Mouse (Mus musculus): Measurements from ENCODE around the gene Zfp217.

The Zfp217 gene

DNA sequence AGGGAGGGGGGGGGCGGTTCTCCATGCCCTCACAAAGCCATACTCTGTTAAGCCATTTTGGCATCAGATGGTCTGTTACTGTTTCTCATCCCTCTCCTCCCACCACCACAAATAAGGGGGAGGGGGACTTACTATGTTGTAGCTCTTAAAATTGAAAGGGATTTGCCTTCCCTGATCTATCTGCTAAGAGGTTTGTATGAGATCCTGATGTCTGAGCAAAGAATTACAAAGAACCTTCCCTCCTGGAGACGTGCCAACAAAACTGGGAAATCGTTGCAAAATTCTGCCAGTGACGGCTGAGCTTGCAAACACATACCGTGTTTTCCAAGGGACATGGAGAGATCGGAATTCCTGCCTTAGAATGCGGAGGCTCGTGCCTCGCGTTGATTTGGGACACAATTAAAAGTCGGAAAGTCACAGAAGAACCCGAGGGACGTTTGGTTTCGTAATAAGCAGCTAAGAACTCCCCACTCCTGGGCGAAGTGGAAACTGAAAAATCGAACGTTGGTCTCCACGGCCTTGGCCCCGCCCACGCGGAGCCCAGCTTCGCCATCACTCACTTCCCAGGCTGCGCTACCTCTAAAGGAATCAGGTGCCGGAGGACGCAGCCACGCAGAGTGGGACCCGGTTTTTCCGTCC, 14.7 kb downstream of the Zfp217 start:
- DNase-seq (ENCODE audit: low read depth): peak; percentile 91

DNA sequence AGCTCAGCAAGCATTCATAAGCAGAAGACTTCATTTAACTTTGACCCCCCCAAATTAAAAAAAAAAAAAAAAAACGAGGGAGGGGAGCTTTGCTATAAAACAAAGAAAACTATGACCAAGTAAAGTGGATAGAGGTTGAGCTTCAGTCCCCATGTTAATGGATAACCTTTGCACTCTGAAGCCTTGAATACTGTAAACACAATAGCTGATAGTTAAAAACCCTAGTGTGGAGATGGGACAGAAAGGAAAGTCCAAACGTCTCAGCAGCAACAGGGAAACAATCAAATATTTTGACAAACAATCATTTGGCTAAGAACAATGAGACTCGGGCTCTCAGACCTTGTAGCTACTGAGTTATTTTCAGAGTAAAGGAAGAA, 15.2 kb downstream of the Zfp217 start:
- no peak for DNase-seq (ENCODE audit: low read depth)

DNA sequence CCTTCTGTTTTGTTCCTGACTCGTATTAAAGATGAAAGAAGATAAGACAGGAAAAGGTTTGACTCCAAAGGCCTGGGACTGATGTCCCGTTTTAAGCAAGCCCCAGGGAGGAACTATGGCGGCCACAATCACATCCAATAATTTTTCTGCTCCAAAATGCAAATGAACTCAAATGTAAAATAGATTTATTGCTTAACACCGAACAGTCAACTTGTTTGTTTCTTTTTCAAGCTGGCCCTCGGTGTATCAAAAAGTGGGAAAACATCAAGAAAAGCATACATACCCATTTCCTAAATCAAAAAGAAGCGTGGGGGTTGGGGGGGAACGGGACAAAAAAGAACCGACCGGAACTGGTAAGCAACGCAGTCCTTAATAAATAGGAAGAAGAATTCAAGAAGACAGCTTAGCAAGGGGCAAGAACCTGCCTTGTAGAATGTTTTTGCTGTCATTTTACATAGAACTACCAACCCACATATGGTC, 15.9 kb downstream of the Zfp217 start:
- DNase-seq (ENCODE audit: low read depth): peak; percentile 89

DNA sequence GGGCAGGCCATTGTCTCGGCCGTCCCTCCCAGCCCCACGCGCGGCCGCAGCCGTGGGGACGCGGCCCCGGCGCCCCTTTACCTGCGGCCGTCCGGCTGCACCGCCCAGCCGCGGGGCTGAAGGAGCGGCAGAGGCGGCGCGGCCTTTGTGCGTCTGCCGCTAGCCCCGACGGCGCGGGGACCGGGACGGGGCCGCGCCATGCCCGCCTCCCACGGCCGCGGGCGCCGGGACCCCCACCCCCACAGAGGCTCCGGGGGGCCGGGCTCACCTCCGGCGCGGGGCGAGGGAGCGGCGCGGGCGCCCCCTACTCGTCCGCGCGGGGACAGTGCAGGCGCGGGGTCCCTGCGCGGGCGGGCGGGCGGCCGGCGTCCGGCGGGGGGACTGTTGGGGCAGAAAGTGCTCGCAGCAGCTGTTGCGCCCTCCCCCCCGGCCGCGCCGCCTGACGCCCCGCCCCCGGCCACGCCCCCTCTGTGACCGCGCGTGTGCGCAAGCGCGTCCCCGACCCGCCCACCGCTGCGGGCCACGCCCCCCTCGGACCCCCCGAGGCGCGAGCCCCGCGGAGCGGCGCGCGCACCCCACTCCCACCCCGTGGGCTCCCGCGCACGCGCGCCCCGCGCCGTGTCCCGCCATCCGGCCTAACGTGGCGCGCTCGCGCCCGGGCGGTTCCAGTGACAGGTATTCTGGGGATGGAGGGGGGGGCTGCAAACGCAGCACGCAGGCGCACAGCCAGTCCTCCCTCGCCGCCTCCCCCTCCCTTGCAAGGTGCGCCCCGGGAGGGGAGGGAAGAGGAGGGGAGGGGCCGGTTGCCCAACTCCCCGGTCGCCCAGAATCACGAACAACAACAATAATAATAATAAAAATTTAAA, 16.9 kb downstream of the Zfp217 start:
- DNase-seq (ENCODE audit: low read depth): peak; percentile 95

DNA sequence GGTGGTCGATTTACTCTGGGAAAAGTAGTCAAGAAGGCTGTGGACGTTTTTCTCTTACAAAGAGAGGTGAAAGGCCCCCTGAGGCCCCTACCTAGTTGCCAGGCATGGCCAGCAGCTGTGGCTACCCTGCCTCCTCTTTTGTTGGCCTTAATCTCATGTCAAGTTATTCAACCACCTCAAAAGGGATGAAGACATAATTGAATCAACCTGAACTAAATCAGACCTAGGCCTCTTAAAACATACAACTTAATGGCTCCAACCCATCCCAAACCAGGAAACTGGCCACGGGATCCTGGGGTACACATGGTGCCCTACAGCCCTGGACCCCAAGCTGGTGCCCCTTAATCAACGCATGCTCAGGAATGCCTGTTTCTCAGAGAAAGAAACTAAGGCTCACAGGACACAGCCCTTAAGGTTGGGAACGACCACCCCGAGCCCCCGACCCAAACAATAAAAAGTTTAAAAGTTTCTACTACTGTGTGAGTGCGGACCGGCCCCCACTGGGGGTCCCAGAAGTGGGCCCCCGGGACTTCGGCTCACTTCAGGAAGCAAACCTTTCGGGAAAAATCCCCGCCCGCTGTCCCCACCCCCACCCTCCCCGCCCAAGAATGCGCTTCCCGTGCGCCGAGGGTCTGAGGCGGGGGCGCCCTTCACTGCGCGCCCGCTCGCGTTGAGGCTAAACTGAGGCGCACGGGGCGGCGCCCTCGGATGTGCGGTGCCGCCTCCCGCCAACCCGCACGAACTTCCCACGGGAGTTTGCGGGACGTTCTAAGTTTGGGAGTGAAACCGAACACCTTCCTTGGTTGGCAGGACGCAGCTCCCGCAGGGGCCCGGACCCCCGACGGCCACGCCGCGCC, 17.8 kb downstream of the Zfp217 start:
- DNase-seq (ENCODE audit: low read depth): peak; percentile 46

DNA sequence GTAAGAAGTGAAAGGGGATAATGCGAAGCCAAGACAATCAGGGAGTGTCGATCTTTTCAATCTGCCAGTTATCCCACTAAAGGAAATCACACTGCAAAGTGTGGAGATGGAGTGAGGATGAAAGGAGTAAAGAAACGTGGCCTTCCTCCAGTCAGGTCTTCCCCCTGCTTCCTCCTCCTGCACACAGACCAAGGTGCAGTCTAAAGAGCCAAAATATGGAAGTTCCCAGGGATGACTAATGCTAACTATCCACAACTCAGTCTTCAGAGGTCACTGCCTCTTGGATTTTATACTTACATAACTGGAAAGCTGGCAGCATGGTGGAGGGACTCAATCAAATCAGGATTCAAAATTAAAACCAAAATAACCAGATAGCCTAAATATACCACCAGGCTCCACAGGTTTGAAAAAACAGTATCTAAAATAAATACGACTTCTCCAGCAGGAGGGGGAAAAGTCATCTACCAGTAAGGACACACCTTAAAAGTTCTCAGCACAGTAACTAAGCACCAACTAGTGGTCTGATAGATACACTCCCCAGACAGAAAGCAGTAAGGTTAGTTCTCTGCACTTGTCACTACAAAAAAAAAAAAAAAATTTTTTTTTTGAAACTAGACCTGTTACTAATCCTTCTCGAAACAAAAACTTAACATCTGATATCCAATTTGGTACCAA, 18.5 kb downstream of the Zfp217 start:
- peak; percentile 69 for DNase-seq (ENCODE audit: low read depth)

DNA sequence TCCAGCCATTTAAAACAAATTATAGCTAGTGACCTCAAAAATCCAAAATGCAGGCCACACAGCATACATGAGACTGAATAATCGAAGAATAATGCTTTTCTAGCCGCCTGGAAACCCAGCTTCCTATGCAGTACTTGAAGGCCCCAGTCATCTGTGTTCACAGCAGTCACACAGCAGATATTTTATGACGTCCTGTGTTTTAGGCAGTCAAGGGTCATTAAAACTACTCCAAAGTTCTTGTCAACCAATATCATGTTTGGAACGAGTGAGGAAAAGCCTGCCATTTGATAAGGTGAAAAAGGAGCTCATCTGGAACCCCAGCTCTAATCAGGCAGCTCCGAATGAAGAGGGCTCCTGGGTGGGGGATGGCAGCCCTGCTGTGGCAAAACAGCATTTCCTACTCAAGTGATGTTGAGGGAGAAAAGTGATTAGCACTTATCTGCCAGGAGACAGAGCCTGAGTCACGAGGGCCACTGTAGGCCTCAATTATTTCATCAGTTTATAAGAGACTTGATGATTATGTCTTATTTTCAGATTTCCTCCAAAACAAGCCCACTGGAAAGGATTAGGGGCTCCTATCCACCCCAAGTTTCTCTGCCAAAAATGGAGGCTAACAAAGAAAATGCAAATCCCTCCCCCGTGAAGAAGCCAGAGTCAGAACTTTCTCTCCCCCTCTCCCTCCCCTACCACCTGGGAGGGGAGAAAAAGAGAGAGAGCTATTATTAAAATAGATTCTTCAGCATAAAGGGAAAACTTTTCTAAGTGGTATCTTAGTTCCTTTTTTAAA, 19.2 kb downstream of the Zfp217 start:
- peak; percentile 71 for DNase-seq (ENCODE audit: low read depth)

DNA sequence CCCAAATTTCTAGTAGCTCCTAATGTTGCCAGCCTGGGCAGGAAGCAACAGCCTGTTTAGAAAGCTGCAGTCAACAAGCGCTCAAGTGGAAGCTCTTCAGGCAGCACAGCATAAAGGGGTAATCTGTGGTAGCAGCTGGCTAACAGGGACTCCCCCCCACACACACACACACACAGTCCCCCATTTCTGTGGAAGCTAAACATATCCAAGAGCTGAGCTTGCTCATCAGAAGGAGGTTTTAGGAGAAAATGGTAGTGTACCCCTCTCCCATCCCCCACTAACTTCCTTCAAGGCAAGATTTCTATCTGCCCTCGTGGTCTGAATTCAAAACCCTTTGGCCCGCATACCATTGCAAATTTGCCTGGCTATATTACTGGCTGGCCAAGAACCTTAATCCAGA, 20.4 kb downstream of the Zfp217 start:
- DNase-seq (ENCODE audit: low read depth): peak; percentile 41

DNA sequence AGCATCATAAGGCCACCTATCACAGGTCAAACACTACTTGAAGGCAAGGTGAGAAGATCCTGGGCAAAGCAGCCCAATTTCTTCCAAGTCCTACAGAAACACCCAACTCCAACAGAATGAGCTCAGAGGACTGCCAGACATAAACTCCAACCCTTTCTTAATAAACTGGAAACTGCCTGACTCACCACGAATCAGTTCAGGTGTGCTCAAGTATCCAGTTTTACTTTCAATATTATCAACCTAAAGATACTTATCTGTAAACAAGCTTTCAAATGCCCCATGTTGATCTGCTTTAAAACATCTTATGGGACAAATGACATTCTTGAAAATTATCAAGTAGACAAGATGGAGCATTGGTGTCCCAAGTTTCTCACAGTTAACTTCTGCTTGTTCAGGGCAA, 21.6 kb downstream of the Zfp217 start:
- DNase-seq (ENCODE audit: low read depth): no peak

DNA sequence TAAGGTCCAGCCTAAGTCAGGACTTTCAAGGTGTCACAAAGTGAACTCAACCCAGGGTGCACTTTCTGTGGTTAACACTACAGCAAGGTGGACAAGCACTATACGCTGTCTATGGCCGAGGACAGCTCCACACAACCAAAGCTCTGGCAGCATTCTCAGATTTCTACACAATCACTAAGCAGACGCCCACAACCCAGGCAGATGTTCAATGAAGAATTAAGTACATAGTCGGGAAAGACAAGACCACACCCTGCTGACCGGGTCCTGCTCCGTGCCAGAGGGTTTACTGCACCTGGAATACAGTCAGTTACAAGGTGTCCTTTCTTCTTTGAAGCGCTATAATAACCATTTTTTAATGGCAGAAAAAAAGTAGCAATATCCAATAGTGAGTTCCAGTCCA, 25.7 kb downstream of the Zfp217 start:
- DNase-seq (ENCODE audit: low read depth): no peak

DNA sequence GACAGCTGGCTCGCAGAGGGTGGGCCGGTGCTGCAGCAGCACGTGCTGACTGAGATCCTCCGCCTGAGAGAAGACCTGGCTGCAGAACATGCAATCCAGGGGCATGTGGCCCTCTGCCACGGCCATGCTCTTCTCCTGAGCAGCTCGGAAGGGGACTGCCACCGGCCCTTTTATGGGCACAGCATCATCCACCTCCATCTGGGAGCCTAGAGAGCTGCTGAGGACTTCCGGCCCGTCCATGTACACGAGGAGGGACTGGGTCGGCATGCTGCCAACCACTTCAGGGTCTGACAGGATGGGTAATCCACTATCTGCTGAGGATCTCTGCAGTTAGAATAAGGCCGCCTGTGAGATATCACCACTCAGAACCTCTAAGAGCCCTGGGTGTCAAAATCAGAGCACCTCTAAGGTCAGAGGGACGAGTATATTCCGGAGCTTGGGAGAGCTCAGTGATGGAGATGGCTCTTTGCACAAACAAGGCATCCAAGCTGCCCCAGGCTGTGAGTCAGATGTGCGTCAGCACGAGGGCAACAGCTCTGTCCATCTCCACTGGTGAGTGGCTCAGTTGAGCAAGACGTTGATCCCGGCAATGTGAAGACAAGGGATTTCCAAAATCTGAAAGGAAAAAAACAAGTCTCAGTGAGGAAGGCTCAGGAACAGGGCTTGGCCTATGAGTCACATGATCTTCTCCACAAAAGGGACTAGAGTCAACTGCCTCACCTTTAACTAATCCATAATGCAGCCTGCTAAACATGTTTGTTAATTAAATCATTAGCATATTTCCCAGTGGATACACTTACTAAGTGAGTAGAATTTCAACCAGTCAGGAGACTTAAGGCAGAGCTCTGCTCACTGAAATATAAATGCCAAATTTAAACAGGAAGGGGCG, 27.5 kb downstream of the Zfp217 start:
- DNase-seq (ENCODE audit: low read depth): peak; percentile 33

DNA sequence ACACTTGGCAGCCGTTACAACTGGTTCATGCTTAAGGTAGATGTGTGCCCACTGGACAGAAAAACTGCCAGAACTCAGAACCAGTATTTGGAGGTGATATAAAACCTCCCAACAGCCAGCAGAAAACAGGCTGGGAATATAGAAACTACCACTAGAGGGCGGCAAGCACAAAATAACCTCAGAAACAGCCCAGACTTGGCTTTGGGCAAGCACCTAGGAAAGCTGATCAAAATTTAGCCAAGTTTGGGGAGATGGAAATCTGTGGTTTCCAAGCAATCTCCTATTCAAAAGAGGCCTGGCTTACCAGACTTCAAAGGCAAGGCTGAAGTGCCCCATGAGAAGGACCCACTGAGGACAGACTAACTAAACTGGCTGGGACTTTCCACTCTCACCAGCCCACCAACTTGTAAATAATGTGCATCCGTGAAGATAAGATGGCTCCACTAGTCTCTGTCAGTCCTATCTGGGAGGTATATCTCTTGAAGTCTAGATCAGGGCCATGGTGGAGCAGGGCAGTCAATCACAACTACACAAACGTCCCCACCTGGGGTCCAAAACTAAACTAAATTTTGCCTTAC, 31.1 kb downstream of the Zfp217 start:
- DNase-seq (ENCODE audit: low read depth): peak; percentile 76

DNA sequence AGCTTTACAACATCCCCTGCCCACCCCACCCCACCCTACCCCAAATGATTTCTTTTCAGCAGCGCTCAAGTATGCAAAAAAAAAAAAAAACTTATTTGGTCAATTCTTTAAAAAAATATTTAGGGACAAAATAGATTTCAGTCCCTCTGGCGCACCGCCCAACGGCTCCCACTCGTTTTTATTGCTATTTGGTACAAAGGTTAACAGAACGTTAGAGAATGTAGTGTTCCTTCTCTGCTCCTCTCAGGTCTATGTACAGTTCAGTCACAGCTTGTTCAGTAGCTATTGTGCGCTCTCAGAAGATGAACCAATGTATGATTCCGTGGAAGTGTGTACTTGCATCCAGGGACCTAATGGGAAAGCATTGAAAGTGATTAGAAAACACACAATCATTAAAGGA, 37.6 kb downstream of the Zfp217 start:
- no peak for DNase-seq (ENCODE audit: low read depth)

DNA sequence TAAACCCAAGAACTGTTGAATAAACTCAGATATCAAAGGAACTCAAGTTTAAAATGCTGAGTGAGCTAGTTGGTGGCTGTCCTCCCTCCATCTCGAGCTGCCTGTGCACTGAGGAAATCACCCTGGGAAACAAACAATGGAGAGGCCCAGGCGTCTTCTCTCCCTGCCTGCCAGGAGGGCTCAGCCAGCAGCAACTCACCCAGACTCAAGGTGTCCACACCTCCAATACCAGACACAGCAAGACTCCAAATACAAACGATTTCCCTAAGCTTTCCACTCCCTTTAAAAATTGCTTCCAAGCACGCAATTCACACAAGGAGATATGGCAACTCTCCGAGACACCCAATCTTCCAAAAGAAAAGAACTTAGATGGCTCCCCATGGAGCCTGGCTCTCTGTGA, 38.4 kb downstream of the Zfp217 start:
- no peak for DNase-seq (ENCODE audit: low read depth)

DNA sequence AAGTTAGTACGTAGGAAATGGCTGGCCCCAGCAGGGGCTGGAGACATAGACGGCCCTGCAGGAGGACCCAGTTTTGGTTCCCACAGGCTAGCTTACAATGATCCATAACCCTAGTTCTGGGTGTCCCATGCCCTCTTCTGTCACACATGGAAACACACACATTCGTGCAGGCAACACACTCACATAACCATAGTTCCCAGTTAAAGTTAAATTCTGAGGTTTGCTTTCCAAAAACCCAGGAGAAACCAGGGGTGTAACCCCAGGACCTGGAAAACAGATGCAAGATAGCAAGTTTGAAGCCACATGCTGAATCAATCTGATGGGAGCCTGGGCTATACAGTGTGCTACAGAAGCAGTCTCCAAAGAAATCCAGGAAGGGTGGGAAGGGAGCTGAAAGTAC, 40.1 kb downstream of the Zfp217 start:
- DNase-seq (ENCODE audit: low read depth): no peak

DNA sequence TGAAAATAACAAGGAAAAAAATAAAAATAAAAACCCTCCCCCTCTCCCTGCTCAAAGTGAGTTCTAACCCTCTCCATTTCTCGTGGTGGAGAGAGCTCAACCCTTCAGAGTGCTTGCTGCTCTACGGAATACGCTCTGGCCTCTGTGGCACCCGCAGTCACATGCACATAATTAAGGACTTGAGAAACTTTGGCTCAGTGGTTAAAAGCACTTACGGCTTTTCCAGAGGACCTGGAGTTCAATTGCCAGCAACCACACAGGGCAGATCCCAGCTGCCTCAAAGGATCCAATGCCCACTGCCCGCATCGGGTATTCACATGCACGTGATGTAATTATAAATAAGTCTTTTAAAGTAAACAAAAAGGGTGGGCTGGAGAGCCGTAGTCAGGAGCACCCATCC, 41.9 kb downstream of the Zfp217 start:
- DNase-seq (ENCODE audit: low read depth): no peak

DNA sequence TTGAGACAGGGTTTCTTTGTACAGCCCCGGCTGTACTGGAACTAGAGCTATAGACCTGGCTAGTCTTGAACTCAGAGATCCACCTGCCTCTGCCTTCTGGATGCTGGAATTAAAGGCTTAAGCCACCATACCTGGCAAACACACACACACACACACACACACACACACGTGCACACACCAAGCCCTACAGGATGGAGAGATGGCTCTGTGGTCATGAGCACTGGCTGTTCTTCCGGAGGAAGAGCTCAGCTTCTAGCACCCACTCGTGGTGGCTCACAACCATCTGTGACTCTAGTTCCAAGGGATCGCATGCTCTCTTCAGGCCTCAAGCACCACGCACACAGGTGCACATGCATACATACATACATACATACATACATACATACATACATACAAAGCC, 43.5 kb downstream of the Zfp217 start:
- DNase-seq (ENCODE audit: low read depth): no peak

DNA sequence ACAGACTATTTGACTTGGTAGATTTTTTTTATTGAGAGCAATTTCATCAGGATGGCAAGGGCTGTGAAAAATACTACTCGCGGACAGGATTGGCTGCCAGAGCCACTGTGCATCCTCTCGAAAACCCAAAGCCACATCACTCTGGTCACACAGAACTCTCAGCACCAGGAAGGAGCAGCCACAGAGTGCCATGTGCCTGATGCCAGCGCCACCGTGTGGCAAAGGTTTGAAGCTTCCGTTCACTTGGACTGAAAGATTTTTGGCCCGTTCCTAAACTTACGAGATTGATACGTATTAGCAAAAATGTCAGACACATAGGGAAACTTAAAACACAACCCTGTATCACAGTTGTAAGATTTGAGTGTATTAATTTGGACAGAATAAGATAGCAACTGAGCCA, 44.1 kb downstream of the Zfp217 start:
- peak; percentile 77 for DNase-seq (ENCODE audit: low read depth)

DNA sequence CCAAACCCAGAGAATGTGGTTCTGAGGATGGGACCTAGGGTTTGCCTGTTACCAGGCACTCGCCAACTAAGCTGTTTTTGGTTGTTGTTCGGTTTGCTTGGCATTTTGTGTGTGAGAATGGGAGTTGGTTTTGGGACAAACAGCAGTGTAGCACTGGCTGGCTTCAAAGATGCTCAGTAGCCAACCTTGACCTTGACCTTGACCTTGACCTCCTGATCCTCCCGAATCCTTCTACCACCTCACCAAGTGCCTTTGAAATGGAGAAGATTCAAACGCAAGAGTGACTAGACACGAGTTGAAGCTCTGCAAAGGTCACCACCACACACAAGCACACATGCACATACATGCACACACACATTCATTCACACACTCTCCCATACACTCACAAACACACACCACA, 44.6 kb downstream of the Zfp217 start:
- no peak for DNase-seq (ENCODE audit: low read depth)

DNA sequence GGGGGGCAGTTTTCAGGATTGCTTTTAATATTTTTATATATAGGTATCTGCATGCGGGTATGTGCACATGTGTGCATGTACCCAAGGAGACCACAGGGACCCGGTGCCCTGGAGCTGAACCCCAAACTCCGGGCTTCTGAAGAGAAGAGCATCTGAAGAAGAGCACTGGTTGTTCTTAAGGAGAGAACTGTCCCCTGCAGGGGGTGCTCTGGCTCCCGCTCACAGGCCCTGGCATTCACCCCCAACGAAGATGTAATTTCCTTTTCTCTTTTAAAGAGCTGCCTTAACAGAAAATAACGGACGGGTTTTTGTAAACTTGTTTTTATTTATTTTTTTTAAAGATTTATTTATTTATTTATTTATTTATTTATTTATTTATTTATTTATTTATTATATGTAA, 46.0 kb downstream of the Zfp217 start:
- DNase-seq (ENCODE audit: low read depth): peak; percentile 70

Data from 416B (cell line).